Mouse (Mus musculus): ENCODE data around the gene Fat3. TPM values are rescaled to one million over a fixed set of nuclear protein-coding genes. Genes with fewer than 3 reads are reported as not detected.

Fat3 gene
- polyA plus RNA-seq, 1 experiment: 0.12 TPM

DNA sequence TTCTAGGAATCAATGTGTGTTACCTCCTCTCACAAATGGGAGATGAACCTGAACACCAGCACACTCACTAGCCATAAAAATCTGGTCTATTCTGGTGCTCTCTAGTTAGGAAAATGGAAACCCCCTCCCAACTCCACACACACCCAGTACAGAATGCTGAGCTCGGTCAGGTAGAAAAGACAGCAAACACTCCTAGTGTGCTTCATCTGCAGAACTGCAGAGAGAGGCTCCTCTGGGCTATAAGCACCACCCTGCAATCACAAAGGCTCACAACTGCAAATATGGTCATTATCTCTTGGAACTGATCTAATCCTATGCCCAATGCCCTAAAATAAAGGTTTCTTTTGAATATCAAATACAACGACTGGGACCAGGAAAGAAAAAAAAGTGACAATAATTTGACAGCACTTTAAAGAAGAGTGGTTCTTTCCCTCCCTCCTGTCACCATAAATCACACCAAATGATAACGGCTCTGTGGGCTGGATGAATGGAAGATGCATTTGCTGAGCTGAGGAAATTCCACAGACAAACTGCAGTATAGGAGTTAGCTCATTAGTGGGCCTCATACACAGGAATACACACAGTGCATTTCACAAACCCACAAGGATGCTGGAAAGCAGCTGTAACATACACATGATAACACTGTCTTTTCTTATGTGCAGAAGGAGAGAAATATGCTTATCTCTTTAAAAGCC, 170.6 kb downstream of the Fat3 start:
- Histone ChIP-seq H3K27ac (ENCODE audit: insufficient read depth, low read depth, low read length) (no peak overlapping the region), H3K4me1 (ENCODE audit: control insufficient read depth, insufficient read depth, low read length) (no peaks in the 10 kb centered on the region), H3K4me3 (ENCODE audit: insufficient read depth, low read length) (no peak overlapping the region)
- TF ChIP-seq CTCF (IDR thresholded peaks at IDR 0.05; ENCODE audit: low read depth, low read length) (no peak), POLR2A (IDR thresholded peaks at IDR 0.05; ENCODE audit: borderline replicate concordance, low read depth, low read length) (no peak)

DNA sequence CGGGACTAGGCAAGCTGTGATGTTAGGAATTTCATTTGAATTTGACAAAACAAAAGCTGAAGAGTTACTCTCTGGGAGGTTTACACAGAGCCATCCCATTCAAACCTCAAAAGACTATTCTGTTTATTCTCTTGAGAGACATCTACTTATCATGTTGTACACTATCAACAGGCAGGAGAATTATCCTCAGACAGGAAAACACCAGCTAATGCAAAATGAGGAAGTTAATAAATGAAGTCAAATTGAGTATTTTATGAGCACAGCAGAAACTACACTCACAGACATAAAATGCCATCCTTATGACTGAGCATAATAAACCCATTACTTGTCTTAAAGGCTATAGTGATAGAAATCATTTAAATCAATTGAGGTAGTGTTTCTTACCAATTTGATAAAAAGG, 182.1 kb downstream of the Fat3 start:
- Histone ChIP-seq H3K4me3 (ENCODE audit: insufficient read depth, low read length) (no peak overlapping the region), H3K4me1 (ENCODE audit: control insufficient read depth, insufficient read depth, low read length) (peaks cover 11% of the 10 kb centered on the region), H3K27ac (ENCODE audit: insufficient read depth, low read depth, low read length) (peak overlapping the region; percentile 30; the same call in 1 of the 2 replicates)
- TF ChIP-seq POLR2A (IDR thresholded peaks at IDR 0.05; ENCODE audit: borderline replicate concordance, low read depth, low read length): no peak
- TF ChIP-seq CTCF (IDR thresholded peaks at IDR 0.05; ENCODE audit: low read depth, low read length): no peak

DNA sequence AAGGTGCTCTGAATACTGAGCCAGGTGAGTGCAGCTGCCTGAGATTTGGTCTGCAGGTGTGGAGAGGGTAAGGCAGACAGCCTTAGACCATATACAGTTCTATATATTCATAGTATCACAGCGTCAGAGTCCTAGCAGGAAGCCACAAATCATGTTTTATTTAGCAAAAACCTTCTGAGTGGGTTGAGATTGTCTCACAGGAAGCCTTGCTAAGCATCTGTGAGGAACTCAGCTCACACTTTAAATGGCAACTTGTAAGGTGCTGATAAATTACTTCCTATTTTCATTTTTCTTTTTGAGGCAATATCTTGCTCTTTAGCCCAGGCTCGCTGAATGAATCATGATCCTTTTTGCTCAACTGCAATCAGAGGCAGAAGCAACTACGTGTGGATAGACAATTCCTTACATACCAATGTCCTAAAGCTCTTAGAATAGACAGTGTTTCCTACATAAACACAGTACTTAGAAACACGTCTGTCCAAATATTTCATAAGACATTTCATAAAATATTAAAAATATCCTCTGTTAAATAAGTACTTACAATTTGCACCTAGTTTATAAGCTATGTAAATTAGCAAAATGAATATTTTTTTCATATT, 188.4 kb downstream of the Fat3 start:
- peak overlapping the region; percentile 92 for H3K27ac ChIP-seq (ENCODE audit: insufficient read depth, low read depth, low read length)
- H3K4me3 ChIP-seq (ENCODE audit: insufficient read depth, low read length): no peak overlapping the region
- H3K4me1 ChIP-seq (ENCODE audit: control insufficient read depth, insufficient read depth, low read length): peaks cover 40% of the 10 kb centered on the region
- no peak for TF ChIP-seq POLR2A (IDR thresholded peaks at IDR 0.05; ENCODE audit: borderline replicate concordance, low read depth, low read length)
- TF ChIP-seq CTCF (IDR thresholded peaks at IDR 0.05; ENCODE audit: low read depth, low read length): no peak

GRCm38 (mm10) chr9:16310855-16311848, 189.9 kb downstream of the Fat3 start:
- no peak for TF ChIP-seq CTCF (IDR thresholded peaks at IDR 0.05; ENCODE audit: low read depth, low read length)
- no peak for TF ChIP-seq POLR2A (IDR thresholded peaks at IDR 0.05; ENCODE audit: borderline replicate concordance, low read depth, low read length)
- Histone ChIP-seq H3K4me1 (ENCODE audit: control insufficient read depth, insufficient read depth, low read length) (peaks cover 55% of the 10 kb centered on the region), H3K4me3 (ENCODE audit: insufficient read depth, low read length) (no peak overlapping the region), H3K27ac (ENCODE audit: insufficient read depth, low read depth, low read length) (peak overlapping the region; percentile 92)

GRCm38 (mm10) chr9:16310305-16310704, 190.8 kb downstream of the Fat3 start:
- Histone ChIP-seq H3K4me1 (ENCODE audit: control insufficient read depth, insufficient read depth, low read length) (peaks cover 62% of the 10 kb centered on the region), H3K27ac (ENCODE audit: insufficient read depth, low read depth, low read length) (peak overlapping the region; percentile 54), H3K4me3 (ENCODE audit: insufficient read depth, low read length) (no peak overlapping the region)
- TF ChIP-seq POLR2A (IDR thresholded peaks at IDR 0.05; ENCODE audit: borderline replicate concordance, low read depth, low read length) (no peak), CTCF (IDR thresholded peaks at IDR 0.05; ENCODE audit: low read depth, low read length) (no peak)

GRCm38 (mm10) chr9:16307789-16308188, 193.3 kb downstream of the Fat3 start:
- H3K27ac ChIP-seq (ENCODE audit: insufficient read depth, low read depth, low read length): peak overlapping the region; percentile 78
- TF ChIP-seq CTCF (IDR thresholded peaks at IDR 0.05; ENCODE audit: low read depth, low read length): no peak
- TF ChIP-seq POLR2A (IDR thresholded peaks at IDR 0.05; ENCODE audit: borderline replicate concordance, low read depth, low read length): no peak

GRCm38 (mm10) chr9:16306222-16306621, 194.9 kb downstream of the Fat3 start:
- H3K27ac ChIP-seq (ENCODE audit: insufficient read depth, low read depth, low read length): peak overlapping the region; percentile 62; the same call in 1 of the 2 replicates
- TF ChIP-seq CTCF (IDR thresholded peaks at IDR 0.05; ENCODE audit: low read depth, low read length): no peak
- TF ChIP-seq POLR2A (IDR thresholded peaks at IDR 0.05; ENCODE audit: borderline replicate concordance, low read depth, low read length): no peak
- H3K4me1 ChIP-seq (ENCODE audit: control insufficient read depth, insufficient read depth, low read length): peaks cover 49% of the 10 kb centered on the region
- H3K4me3 ChIP-seq (ENCODE audit: insufficient read depth, low read length): no peak overlapping the region

More at GRCm38 (mm10) chr9:16307789-16308188, 193.3 kb downstream of the Fat3 start:
- H3K4me3 ChIP-seq (ENCODE audit: insufficient read depth, low read length): no peak overlapping the region
- peaks cover 57% of the 10 kb centered on the region for H3K4me1 ChIP-seq (ENCODE audit: control insufficient read depth, insufficient read depth, low read length)

DNA sequence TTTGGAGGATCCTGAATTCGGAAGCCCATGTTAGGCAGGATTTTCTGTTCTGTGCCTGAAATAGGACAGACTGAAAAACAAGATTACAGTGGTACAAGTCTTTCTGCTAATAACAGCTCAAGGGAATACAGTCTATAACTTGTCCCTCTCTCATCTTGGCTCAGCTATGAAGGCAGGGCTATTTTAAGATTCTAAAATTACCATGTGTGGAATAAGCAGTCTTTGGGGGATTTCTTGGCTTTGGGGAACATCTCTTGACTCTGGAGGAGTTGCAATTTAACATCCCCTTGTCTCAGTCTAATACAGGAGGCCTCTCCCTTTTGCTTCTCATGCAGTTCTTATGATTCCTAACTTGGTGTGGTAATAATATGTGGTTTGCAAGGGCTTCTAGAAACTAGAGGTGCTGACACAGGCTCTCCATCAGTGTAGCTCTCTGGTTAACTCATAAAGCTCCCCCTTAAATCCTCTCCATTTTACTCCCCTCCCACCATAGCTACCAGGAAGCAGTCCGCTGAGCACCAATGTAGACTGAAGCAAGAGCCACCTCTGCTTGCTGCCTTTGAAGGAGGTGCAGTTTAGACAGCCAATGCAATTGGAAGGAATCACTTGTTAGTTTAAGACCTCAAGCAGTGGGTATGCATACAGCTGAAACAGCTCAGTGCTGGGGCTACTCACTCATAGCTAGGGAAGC, 195.5 kb downstream of the Fat3 start:
- TF ChIP-seq CTCF (IDR thresholded peaks at IDR 0.05; ENCODE audit: low read depth, low read length) (no peak), POLR2A (IDR thresholded peaks at IDR 0.05; ENCODE audit: borderline replicate concordance, low read depth, low read length) (no peak)
- Histone ChIP-seq H3K4me3 (ENCODE audit: insufficient read depth, low read length) (no peak overlapping the region), H3K27ac (ENCODE audit: insufficient read depth, low read depth, low read length) (peak overlapping the region; percentile 62), H3K4me1 (ENCODE audit: control insufficient read depth, insufficient read depth, low read length) (peaks cover 43% of the 10 kb centered on the region)

GRCm38 (mm10) chr9:16304949-16305348, 196.1 kb downstream of the Fat3 start:
- H3K27ac ChIP-seq (ENCODE audit: insufficient read depth, low read depth, low read length): peak overlapping the region; percentile 62

More at GRCm38 (mm10) chr9:16304949-16305348, 196.1 kb downstream of the Fat3 start:
- TF ChIP-seq POLR2A (IDR thresholded peaks at IDR 0.05; ENCODE audit: borderline replicate concordance, low read depth, low read length) (no peak), CTCF (IDR thresholded peaks at IDR 0.05; ENCODE audit: low read depth, low read length) (no peak)
- H3K4me3 ChIP-seq (ENCODE audit: insufficient read depth, low read length): no peak overlapping the region
- peaks cover 37% of the 10 kb centered on the region for H3K4me1 ChIP-seq (ENCODE audit: control insufficient read depth, insufficient read depth, low read length)

All from bone marrow macrophage, adult 2 months (primary cell).